Mouse (Mus musculus) CH12.LX (cell line): ENCODE results near the gene Ogfrl1. TPM values are rescaled to one million over a fixed set of nuclear protein-coding genes. Genes with fewer than 3 reads are reported as not detected.

ENCODE experiments used
- DNase-seq: peaks from one replicate; pipeline ENCODE4 v3.0.0-alpha.2; 2013; ENCODE audit errors: extremely low read depth
- H3K27ac ChIP-seq: 2 replicates; pipeline ENCODE4 v1.5.1; 2012; ENCODE audit warnings: low read depth, mild to moderate bottlenecking, control low read depth, moderate library complexity; ENCODE audit not compliant: insufficient read depth
- H3K27me3 ChIP-seq: replicated peaks from 2 replicates; pipeline ENCODE3; 2012; ENCODE audit warnings: inconsistent platforms
- H3K36me3 ChIP-seq, 2 experiments: replicated peaks in 1 of 2; 2 replicates each; pipeline versions ENCODE3 to v1.6.1; 2012; ENCODE audit warnings: inconsistent platforms in 1 of 2, low read length in 1 of 2, mild to moderate bottlenecking in 1 of 2, mixed read lengths in 1 of 2, moderate library complexity in 1 of 2; ENCODE audit not compliant: control insufficient read depth in 1 of 2, insufficient read depth in 1 of 2
- H3K4me1 ChIP-seq, 2 experiments: 2 replicates each; pipeline ENCODE4 v1.6.1; 2012; ENCODE audit warnings: inconsistent platforms in 1 of 2, moderate library complexity in 1 of 2; ENCODE audit not compliant: insufficient read depth in 2 of 2, control insufficient read depth in 1 of 2
- H3K4me2 ChIP-seq: 2 replicates; pipeline ENCODE4 v1.6.1; 2012; ENCODE audit warnings: low read depth, mild to moderate bottlenecking, control low read depth; ENCODE audit not compliant: poor library complexity, insufficient read depth, severe bottlenecking
- H3K4me3 ChIP-seq, 3 experiments: fragments of 150-350 bp in 1 of 3; sonication (generic) in 1 of 3; replicated peaks in 1 of 3; 2 replicates each; pipeline versions ENCODE3 to v1.5.1; 2011 to 2012; ENCODE audit warnings: low read depth in 2 of 3, low read length in 2 of 3, mild to moderate bottlenecking in 2 of 3, moderate library complexity in 2 of 3, control low read depth in 1 of 3, improper control_type of control experiment in 1 of 3, inconsistent platforms in 1 of 3, mixed read lengths in 1 of 3; ENCODE audit not compliant: poor library complexity in 1 of 3
- H3K79me2 ChIP-seq: replicated peaks from 2 replicates; pipeline ENCODE4 v1.6.1; 2012; ENCODE audit warnings: mild to moderate bottlenecking, moderate library complexity; ENCODE audit not compliant: control insufficient read depth, poor library complexity, insufficient read depth, severe bottlenecking; ENCODE audit errors: extremely low read depth
- H3K9ac ChIP-seq: 2 replicates; pipeline ENCODE4 v1.6.1; 2012; ENCODE audit warnings: low read depth, mild to moderate bottlenecking, control low read depth, moderate library complexity; ENCODE audit not compliant: insufficient read depth
- H3K9me3 ChIP-seq: replicated peaks from 2 replicates; pipeline ENCODE3; 2012; ENCODE audit warnings: low read length, inconsistent platforms, mixed read lengths
- BHLHE40 ChIP-seq: IDR thresholded peaks from 2 replicates; pipeline ENCODE4 v1.6.1; 2011; ENCODE audit warnings: mild to moderate bottlenecking, low read depth, low read length, improper control_type of control experiment
- CHD1 ChIP-seq: IDR thresholded peaks from 2 replicates; pipeline ENCODE4 v1.6.1; 2012; ENCODE audit warnings: low read depth, low read length, improper control_type of control experiment, inconsistent platforms
- CHD2 ChIP-seq: IDR thresholded peaks from 2 replicates; pipeline ENCODE4 v1.6.1; 2011; ENCODE audit warnings: low read length, improper control_type of control experiment
- CTCF ChIP-seq, 2 experiments: IDR thresholded peaks in 1 of 2; conservative IDR thresholded peaks in 1 of 2; 2 replicates each; pipeline ENCODE4 v1.5.1; 2011 to 2012; ENCODE audit warnings: low read depth in 2 of 2, low read length in 2 of 2, improper control_type of control experiment in 1 of 2, inconsistent platforms in 1 of 2, mild to moderate bottlenecking in 1 of 2, moderate library complexity in 1 of 2
- E2F4 ChIP-seq: IDR thresholded peaks from 2 replicates; pipeline ENCODE4 v1.6.1; 2011; ENCODE audit warnings: low read depth, low read length, improper control_type of control experiment; ENCODE audit not compliant: insufficient replicate concordance
- ELF1 ChIP-seq: IDR thresholded peaks from 2 replicates; pipeline ENCODE4 v1.6.1; 2014; ENCODE audit warnings: low read depth, mild to moderate bottlenecking, inconsistent platforms, low read length, improper control_type of control experiment
- ETS1 ChIP-seq: conservative IDR thresholded peaks from 2 replicates; pipeline ENCODE4 v1.6.1; 2012; ENCODE audit warnings: low read depth, mild to moderate bottlenecking, inconsistent platforms, low read length, improper control_type of control experiment, moderate library complexity
- HCFC1 ChIP-seq: IDR thresholded peaks from 2 replicates; pipeline ENCODE4 v1.6.1; 2012; ENCODE audit warnings: low read depth, mild to moderate bottlenecking, inconsistent platforms, low read length, improper control_type of control experiment
- JUND ChIP-seq: conservative IDR thresholded peaks from 2 replicates; pipeline ENCODE4 v1.6.1; 2011; ENCODE audit warnings: low read depth, low read length, improper control_type of control experiment
- KAT2A ChIP-seq: IDR thresholded peaks from 2 replicates; pipeline ENCODE4 v1.6.1; 2012; ENCODE audit warnings: low read length, improper control_type of control experiment, inconsistent platforms; ENCODE audit not compliant: insufficient replicate concordance
- MAFK ChIP-seq: IDR thresholded peaks from 2 replicates; pipeline ENCODE4 v1.6.1; 2011; ENCODE audit warnings: low read length, improper control_type of control experiment; ENCODE audit not compliant: insufficient replicate concordance
- MAX ChIP-seq: IDR thresholded peaks from 2 replicates; pipeline ENCODE4 v1.6.1; 2011; ENCODE audit warnings: low read length, improper control_type of control experiment
- MAZ ChIP-seq: IDR thresholded peaks from 2 replicates; pipeline ENCODE4 v1.6.1; 2012; ENCODE audit warnings: low read depth, mild to moderate bottlenecking, inconsistent platforms, low read length, improper control_type of control experiment, moderate library complexity
- MEF2A ChIP-seq: IDR thresholded peaks from 2 replicates; pipeline ENCODE4 v1.6.1; 2014; ENCODE audit warnings: low read depth, mild to moderate bottlenecking, inconsistent platforms, low read length, improper control_type of control experiment, borderline replicate concordance
- MXI1 ChIP-seq: IDR thresholded peaks from 2 replicates; pipeline ENCODE4 v1.6.1; 2011; ENCODE audit warnings: mild to moderate bottlenecking, low read depth, low read length, improper control_type of control experiment
- MYC ChIP-seq: IDR thresholded peaks from 2 replicates; pipeline ENCODE4 v1.6.1; 2011; ENCODE audit warnings: low read depth, mild to moderate bottlenecking, improper control_type of control experiment, low read length
- POLR2A ChIP-seq: IDR thresholded peaks from 2 replicates; pipeline ENCODE4 v1.6.1; 2011; ENCODE audit warnings: low read depth, mild to moderate bottlenecking, improper control_type of control experiment, low read length
- RAD21 ChIP-seq: IDR thresholded peaks from 2 replicates; pipeline ENCODE4 v1.6.1; 2011; ENCODE audit warnings: low read depth, mild to moderate bottlenecking, low read length, improper control_type of control experiment, moderate library complexity
- SIN3A ChIP-seq: IDR thresholded peaks from 2 replicates; pipeline ENCODE4 v1.6.1; 2012; ENCODE audit warnings: low read length, improper control_type of control experiment, inconsistent platforms
- SMC3 ChIP-seq: IDR thresholded peaks from 2 replicates; pipeline ENCODE4 v1.6.1; 2011; ENCODE audit warnings: low read depth, low read length, improper control_type of control experiment
- TBP ChIP-seq: conservative IDR thresholded peaks from 2 replicates; pipeline ENCODE4 v1.6.1; 2011; ENCODE audit warnings: low read depth, low read length, improper control_type of control experiment
- UBTF ChIP-seq: IDR thresholded peaks from 2 replicates; pipeline ENCODE4 v1.6.1; 2012; ENCODE audit warnings: low read depth, mild to moderate bottlenecking, inconsistent platforms, low read length, improper control_type of control experiment, moderate library complexity
- USF2 ChIP-seq: conservative IDR thresholded peaks from 2 replicates; pipeline ENCODE4 v1.6.1; 2011; ENCODE audit warnings: low read depth, low read length, improper control_type of control experiment
- ZC3H11A ChIP-seq: IDR thresholded peaks from 2 replicates; pipeline ENCODE4 v1.6.1; 2012; ENCODE audit warnings: low read depth, mild to moderate bottlenecking, inconsistent platforms, low read length, improper control_type of control experiment
- ZKSCAN1 ChIP-seq: IDR thresholded peaks from 2 replicates; pipeline ENCODE4 v1.6.1; 2012; ENCODE audit warnings: low read depth, inconsistent platforms, low read length, improper control_type of control experiment, borderline replicate concordance
- ZMIZ1 ChIP-seq: IDR thresholded peaks from 2 replicates; pipeline ENCODE4 v1.6.1; 2012; ENCODE audit warnings: low read depth, mild to moderate bottlenecking, inconsistent platforms, low read length, improper control_type of control experiment
- dilution Hi-C: fragments of 300-500 bp; cut with MboI; formaldehyde crosslinking; loops from 2 replicates; pipeline ENCODE4 v1.14.3; 2020; ENCODE audit warnings: low sequenced_read_pairs; ENCODE audit not compliant: extremely low pct_unique_long_range_greater_than_20kb, extremely low pct_ligation_motif_present
- in situ Hi-C: fragments of 300-500 bp; cut with MboI; formaldehyde crosslinking; loops from 3 replicates; pipeline ENCODE4 v1.14.3; 2019; ENCODE audit warnings: low sequenced_read_pairs, low pct_ligation_motif_present, low pct_unique_long_range_greater_than_20kb, mixed read lengths
- polyA plus RNA-seq: library from polyadenylated mRNA; unstranded; fragments of >175 nt; gene quantifications from 2 replicates; pipeline ENCODE4 v1.2.1, GENCODE M21; 2012; ENCODE audit warnings: low read depth; ENCODE audit not compliant: insufficient read length
- total RNA-seq, 2 experiments: library from RNA; depleted of rRNA; stranded (reverse); fragments of 300-350 nt in 1 of 2; fragments of >200 nt in 1 of 2; gene quantifications; 2 replicates each; pipeline ENCODE4 v1.2.3; 2012 to 2014

Ogfrl1 gene
- total and polyA plus RNA-seq, 3 experiments, result not detected

DNA sequence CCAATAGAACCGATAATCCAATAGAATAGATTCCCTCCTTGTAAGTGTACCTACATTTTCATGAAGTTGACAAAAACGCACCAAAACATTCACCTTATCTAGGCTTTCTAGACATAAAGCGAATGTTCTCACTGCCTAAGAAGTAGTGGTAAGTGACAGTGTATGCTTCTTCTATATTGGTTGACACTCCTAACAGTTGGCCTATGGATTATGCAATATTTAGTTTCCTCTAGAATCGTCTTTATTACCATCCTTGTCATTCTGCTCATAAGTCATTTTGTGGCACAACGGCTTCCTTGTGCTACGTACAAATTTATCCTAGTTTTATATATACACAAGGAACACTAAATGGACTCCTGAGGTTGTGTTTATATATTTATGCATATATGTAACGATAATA is 72.4 kb downstream of the Ogfrl1 start:
- no peak for DNase-seq
- Histone ChIP-seq H3K4me2 (no peak overlapping the region), H3K36me3 (no peaks in the 10 kb centered on the region), H3K9ac (no peak overlapping the region), H3K27me3 (no peaks in the 10 kb centered on the region), H3K27ac (no peak overlapping the region), H3K9me3 (no peaks in the 10 kb centered on the region), H3K4me3 (no peak overlapping the region), H3K79me2 (no peaks in the 10 kb centered on the region), H3K4me1 (no peaks in the 10 kb centered on the region)
- TF ChIP-seq E2F4 (no peak), ZMIZ1 (no peak), USF2 (no peak), UBTF (no peak), JUND (no peak), ETS1 (no peak), MAFK (no peak), MEF2A (no peak), BHLHE40 (no peak), SIN3A (no peak), CHD2 (no peak), MXI1 (no peak)
- in situ Hi-C loops, result no loop called here
- dilution Hi-C loops, result no loop called here

DNA sequence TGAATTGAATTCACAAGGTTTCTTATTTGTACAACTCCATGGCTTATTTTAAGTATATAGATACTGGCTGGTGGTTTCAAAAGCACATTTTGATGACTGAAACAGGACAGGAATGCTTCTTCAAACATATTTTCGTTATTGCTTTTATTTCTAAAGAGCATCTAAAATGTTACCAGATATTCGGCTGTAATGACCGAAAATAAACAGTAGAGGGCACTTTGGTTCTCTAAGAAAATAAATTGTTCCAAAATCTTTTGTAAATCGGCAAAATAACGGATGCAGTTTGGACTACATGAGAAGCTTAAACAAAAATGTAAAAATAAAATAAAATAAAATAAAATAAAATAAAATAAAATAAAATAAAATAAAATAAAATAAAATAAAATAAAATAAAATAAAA is 73.3 kb downstream of the Ogfrl1 start:
- in situ Hi-C loops (no loop called here), dilution Hi-C loops (no loop called here)
- no peak for TF ChIP-seq ELF1
- no peak for TF ChIP-seq ZKSCAN1
- TF ChIP-seq TBP, result no peak
- no peak for TF ChIP-seq MAZ
- no peak for TF ChIP-seq KAT2A
- no peak for TF ChIP-seq MAFK
- TF ChIP-seq POLR2A, result no peak
- no peak for TF ChIP-seq HCFC1
- TF ChIP-seq JUND, result no peak
- no peak for TF ChIP-seq MYC
- no peak for TF ChIP-seq CHD1
- peak; percentile 19; the same call in 1 of the 2 replicates for TF ChIP-seq SMC3
- TF ChIP-seq ZC3H11A, result no peak
- TF ChIP-seq ETS1, result no peak
- no peak for TF ChIP-seq MAX
- TF ChIP-seq RAD21, result peak; percentile 39
- peak in 1 of 2 experiments; percentile 40; a peak in 2 of 4 replicates for TF ChIP-seq CTCF (conservative IDR thresholded peaks at IDR 0.05 in 1 of 2, IDR thresholded peaks at IDR 0.05 in 1 of 2; ENCODE audit: low read depth in 2 of 2, low read length in 2 of 2)
- no peak for TF ChIP-seq MEF2A
- peak; percentile 33 for DNase-seq
- no peak overlapping the region for H3K9ac ChIP-seq
- no peak overlapping the region for H3K4me3 ChIP-seq
- no peaks in the 10 kb centered on the region for H3K36me3 ChIP-seq
- H3K27me3 ChIP-seq, result no peaks in the 10 kb centered on the region
- no peaks in the 10 kb centered on the region for H3K79me2 ChIP-seq
- no peak overlapping the region for H3K27ac ChIP-seq
- no peaks in the 10 kb centered on the region for H3K9me3 ChIP-seq
- no peaks in the 10 kb centered on the region for H3K4me1 ChIP-seq
- H3K4me2 ChIP-seq, result no peak overlapping the region
